Mouse (Mus musculus) kidney, embryonic 16.5 days (tissue): ENCODE results near the gene Nrxn3. TPM values are rescaled to one million over a fixed set of nuclear protein-coding genes. Genes with fewer than 3 reads are reported as not detected.

ENCODE experiments used
- ATAC-seq: fragments of 200-750 bp; cut with Nextera tagmentation; 2 replicates; pipeline ENCODE4 v1.8.0; 2017; ENCODE audit warnings: moderate TSS enrichment; ENCODE audit not compliant: low FRiP score, low TSS enrichment
- H3K27ac ChIP-seq: fragments of 300-500 bp; sonication (generic); 2 replicates; pipeline ENCODE4 v1.5.1; 2014; ENCODE audit warnings: low read length
- H3K27me3 ChIP-seq: fragments of 300-500 bp; sonication (generic); 2 replicates; pipeline ENCODE4 v1.6.1; 2014; ENCODE audit warnings: low read length, control low read depth, mixed read lengths; ENCODE audit not compliant: insufficient read depth
- H3K36me3 ChIP-seq: fragments of 300-500 bp; sonication (generic); 2 replicates; pipeline ENCODE4 v1.6.1; 2014; ENCODE audit warnings: low read length, control low read depth, mixed read lengths; ENCODE audit not compliant: insufficient read depth
- H3K4me1 ChIP-seq: fragments of 300-500 bp; sonication (generic); 2 replicates; pipeline ENCODE4 v1.6.1; 2014; ENCODE audit warnings: low read length, control low read depth, mixed read lengths; ENCODE audit not compliant: insufficient read depth
- H3K4me2 ChIP-seq: fragments of 300-500 bp; sonication (generic); replicated peaks from 2 replicates; pipeline ENCODE4 v1.6.1; 2014; ENCODE audit warnings: low read depth, low read length
- H3K4me3 ChIP-seq: fragments of 300-500 bp; sonication (generic); 2 replicates; pipeline ENCODE4 v1.5.1; 2014; ENCODE audit warnings: mild to moderate bottlenecking, low read length
- H3K9ac ChIP-seq: fragments of 300-500 bp; sonication (generic); replicated peaks from 2 replicates; pipeline ENCODE4 v1.6.1; 2014; ENCODE audit warnings: low read length
- H3K9me3 ChIP-seq: fragments of 300-500 bp; sonication (generic); 2 replicates; pipeline ENCODE4 v1.6.1; 2016; ENCODE audit warnings: low read length, control low read depth
- WGBS: fragments of 180-500 bp; shearing (Covaris S2); extraction: QIAGEN DNeasy Blood & Tissue Kit; methylation state at CpG from one replicate; pipeline ENCODE4 v1.1.7; 2014; 5-methylcytosine and 5-hydroxymethylcytosine counted together
- polyA plus RNA-seq: library from polyadenylated mRNA; unstranded; fragments of >200 nt; fragmentation: Nextera tagmentation; extraction: Ambion mirVana; gene quantifications from 2 replicates; pipeline ENCODE4 v1.2.1, GENCODE M21; 2015

The Nrxn3 gene
- polyA plus RNA-seq, 1 experiment from 2014 or later = 5.1 TPM

DNA sequence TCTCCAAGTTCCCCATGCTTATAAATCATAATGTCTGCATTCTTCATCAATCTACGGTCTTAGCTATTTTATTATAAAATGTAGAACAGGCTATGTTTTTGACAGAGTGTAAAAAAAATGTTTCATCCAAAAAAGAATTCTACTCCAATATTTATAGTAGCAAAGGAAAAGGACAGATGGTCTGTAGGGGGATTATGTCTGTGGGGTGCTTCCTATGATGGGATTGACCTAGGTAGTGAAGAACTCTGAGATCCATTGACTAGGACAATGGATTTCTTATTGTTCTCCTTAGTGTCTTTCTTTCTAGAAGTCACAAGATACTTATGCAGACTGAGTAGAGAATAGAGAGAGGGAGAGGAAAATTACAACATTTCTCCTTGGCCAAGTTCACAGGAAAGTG is 1161.9 kb downstream of the Nrxn3 start:
- no peak for ATAC-seq
- 90% methylated on average over 1 of the region's 1 CpGs for WGBS
- Histone ChIP-seq H3K9me3 (no peaks in the 10 kb centered on the region), H3K27ac (no peak overlapping the region), H3K27me3 (no peaks in the 10 kb centered on the region), H3K36me3 (no peaks in the 10 kb centered on the region), H3K9ac (no peak overlapping the region), H3K4me3 (no peak overlapping the region), H3K4me2 (no peak overlapping the region), H3K4me1 (no peaks in the 10 kb centered on the region)

DNA sequence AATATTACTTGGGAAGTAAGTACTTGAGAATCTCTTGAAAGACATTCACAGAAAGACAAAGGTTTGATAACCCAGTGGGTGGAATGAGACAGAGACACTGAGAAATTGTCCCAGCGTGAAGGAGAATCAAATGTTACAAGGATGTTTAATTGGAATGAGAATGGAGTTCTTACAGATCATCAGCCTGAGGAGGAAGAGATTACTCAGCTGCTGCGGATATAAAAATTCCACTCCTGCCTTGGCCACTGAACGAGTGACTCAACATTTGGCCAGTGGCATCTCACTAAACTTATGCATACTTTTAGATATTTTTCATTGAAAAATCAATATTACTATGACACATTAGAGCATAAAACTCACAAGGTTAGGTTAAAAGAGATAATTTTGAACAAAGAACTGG is 1166.0 kb downstream of the Nrxn3 start:
- Histone ChIP-seq H3K36me3 (no peaks in the 10 kb centered on the region), H3K4me1 (no peaks in the 10 kb centered on the region), H3K9ac (no peak overlapping the region), H3K27ac (no peak overlapping the region), H3K4me2 (no peak overlapping the region), H3K27me3 (no peaks in the 10 kb centered on the region), H3K9me3 (no peaks in the 10 kb centered on the region), H3K4me3 (no peak overlapping the region)
- no peak for ATAC-seq
- 76% methylated on average over 3 of the region's 3 CpGs for WGBS

DNA sequence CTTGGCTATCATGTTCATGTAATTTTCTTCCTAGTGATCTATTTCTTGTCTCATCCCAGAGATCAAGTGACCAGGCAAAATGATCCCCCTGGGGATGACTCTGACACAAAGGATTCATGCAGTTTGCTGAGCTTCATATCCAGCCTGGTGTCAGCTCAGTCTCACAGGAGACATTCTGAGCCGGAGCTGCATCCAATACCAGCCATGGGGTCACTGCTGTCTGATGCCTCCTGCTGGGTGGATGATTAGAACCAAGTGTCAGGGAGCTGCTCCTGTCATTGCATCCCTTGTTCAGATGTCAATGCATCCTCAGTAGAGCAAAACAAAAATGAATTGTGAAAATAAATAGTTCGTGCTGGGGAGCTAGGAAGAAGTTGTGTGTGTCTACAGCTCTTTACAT is 1174.2 kb downstream of the Nrxn3 start:
- 56% methylated on average over 2 of the region's 2 CpGs for WGBS
- H3K9ac ChIP-seq = no peak overlapping the region
- H3K4me1 ChIP-seq = no peaks in the 10 kb centered on the region
- no peak overlapping the region for H3K4me2 ChIP-seq
- no peak for ATAC-seq
- H3K27ac ChIP-seq = no peak overlapping the region
- no peaks in the 10 kb centered on the region for H3K9me3 ChIP-seq
- no peaks in the 10 kb centered on the region for H3K36me3 ChIP-seq
- H3K27me3 ChIP-seq = no peaks in the 10 kb centered on the region
- H3K4me3 ChIP-seq = no peak overlapping the region

DNA sequence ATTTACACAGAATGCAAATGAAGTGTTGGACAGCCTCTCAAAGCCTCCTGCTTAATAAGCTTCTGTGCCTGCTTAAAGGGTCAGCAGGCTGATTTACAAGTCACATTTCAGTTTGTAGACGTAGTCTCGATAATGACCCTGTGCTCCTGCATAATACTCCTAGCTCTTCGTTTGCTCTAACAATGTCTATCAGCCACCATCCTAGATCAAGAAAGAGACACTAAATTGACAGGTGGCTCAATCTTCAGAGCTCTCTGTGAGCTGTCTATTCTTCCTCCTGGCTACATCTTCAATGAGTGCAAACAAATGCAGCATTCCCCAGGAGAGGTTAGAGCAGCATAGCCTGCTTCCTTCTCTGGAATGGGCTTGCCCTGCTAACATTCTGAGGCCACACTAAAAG is 1186.9 kb downstream of the Nrxn3 start:
- no peak for ATAC-seq

DNA sequence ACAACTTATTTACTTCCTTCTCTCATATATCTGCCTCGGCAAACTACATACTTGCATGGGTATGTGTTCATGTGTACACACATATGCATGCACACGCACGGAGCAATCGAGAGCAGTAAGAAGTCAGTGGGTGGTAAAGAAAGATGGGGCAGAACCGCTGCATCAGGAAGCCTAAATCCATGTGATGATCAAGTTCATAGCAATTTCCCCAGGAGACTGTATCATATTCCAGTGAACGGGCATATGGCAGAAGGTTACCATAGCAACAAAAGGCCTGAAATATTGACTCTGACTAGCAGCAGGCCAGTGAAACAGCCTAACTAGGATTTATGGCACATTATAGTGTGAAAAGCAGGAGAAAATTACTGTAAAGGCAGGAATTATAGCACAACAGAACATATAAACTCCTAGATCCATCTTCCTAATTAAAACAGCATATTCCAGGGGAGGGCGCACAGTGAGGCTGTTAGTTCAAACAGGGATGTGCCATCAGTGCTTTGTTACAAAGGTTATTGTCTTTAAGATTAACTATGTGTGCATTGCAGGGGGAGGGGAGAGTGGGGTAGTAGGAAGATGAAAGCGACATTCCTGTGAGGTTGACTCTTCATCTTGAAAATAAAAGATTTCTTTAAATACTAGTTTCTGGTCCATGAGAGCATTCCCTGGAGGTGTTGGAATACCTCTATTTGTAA is 1195.6 kb downstream of the Nrxn3 start:
- Histone ChIP-seq H3K4me3 (no peak overlapping the region), H3K4me2 (no peak overlapping the region), H3K9ac (no peak overlapping the region), H3K9me3 (no peaks in the 10 kb centered on the region), H3K27ac (no peak overlapping the region), H3K27me3 (no peaks in the 10 kb centered on the region), H3K4me1 (no peaks in the 10 kb centered on the region), H3K36me3 (no peaks in the 10 kb centered on the region)
- no peak for ATAC-seq
- WGBS = 73% methylated on average over 8 of the region's 8 CpGs

More for the DNA sequence above, 1186.9 kb downstream of the Nrxn3 start:
- Histone ChIP-seq H3K36me3 (no peaks in the 10 kb centered on the region), H3K4me2 (no peak overlapping the region), H3K27me3 (no peaks in the 10 kb centered on the region), H3K4me1 (no peaks in the 10 kb centered on the region), H3K27ac (no peak overlapping the region), H3K9ac (no peak overlapping the region), H3K9me3 (no peaks in the 10 kb centered on the region), H3K4me3 (no peak overlapping the region)
- 66% methylated on average over 3 of the region's 3 CpGs for WGBS

DNA sequence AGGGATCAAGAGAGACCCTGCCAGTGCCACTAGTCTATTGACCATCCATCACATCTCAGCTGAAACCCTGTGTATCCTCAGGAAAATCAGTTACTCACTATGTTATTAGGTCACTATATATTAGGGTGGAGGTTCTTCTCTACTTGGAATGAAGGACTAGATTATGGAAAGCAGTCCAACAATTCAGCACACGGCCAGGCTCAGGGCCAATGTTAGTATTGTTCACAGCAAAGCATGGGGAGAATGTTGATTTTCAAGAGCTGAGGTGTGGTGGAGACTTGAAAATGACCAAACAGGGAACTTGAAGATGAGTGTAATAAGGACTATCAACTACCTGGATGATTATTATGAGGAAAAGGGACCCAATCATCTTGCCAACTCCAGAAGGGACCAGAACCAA is 1209.7 kb downstream of the Nrxn3 start:
- Histone ChIP-seq H3K27ac (no peak overlapping the region), H3K36me3 (no peaks in the 10 kb centered on the region), H3K4me2 (no peak overlapping the region), H3K4me3 (no peak overlapping the region), H3K9ac (no peak overlapping the region), H3K27me3 (no peaks in the 10 kb centered on the region), H3K9me3 (no peaks in the 10 kb centered on the region), H3K4me1 (no peaks in the 10 kb centered on the region)
- no peak for ATAC-seq
- WGBS = 83% methylated on average over 1 of the region's 1 CpGs

GRCm38 (mm10) chr12:89933630-89934029 is 1211.0 kb downstream of the Nrxn3 start:
- H3K4me1 ChIP-seq = no peaks in the 10 kb centered on the region
- 86% methylated on average over 5 of the region's 5 CpGs for WGBS
- no peak overlapping the region for H3K4me2 ChIP-seq
- H3K9ac ChIP-seq = no peak overlapping the region
- H3K36me3 ChIP-seq = no peaks in the 10 kb centered on the region
- H3K9me3 ChIP-seq = no peaks in the 10 kb centered on the region
- H3K27me3 ChIP-seq = no peaks in the 10 kb centered on the region
- H3K27ac ChIP-seq = no peak overlapping the region
- ATAC-seq = no peak
- no peak overlapping the region for H3K4me3 ChIP-seq

DNA sequence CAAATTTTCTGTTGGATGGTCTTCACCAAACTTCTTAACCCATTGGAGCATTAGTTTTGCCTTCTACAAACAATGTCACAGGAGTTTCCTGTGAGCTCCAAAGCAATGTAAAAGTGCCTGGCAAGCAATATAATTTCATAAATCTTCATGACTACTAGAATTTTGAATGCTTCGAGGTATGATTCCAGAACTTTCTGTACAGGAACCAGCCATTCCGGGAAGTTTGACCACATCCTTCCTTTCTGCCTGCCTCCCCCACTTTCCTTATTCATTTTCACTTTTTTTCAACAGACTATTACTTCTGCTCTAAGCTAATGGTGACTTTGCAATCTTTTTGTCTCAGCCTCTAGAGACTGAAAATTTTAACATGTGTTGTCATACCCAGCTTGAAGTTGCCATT is 1218.1 kb downstream of the Nrxn3 start:
- Histone ChIP-seq H3K27me3 (no peaks in the 10 kb centered on the region), H3K36me3 (no peaks in the 10 kb centered on the region), H3K27ac (no peak overlapping the region), H3K9ac (no peak overlapping the region), H3K4me2 (no peak overlapping the region), H3K4me1 (no peaks in the 10 kb centered on the region), H3K9me3 (no peaks in the 10 kb centered on the region), H3K4me3 (no peak overlapping the region)
- ATAC-seq = no peak
- WGBS = 69% methylated on average over 2 of the region's 2 CpGs

DNA sequence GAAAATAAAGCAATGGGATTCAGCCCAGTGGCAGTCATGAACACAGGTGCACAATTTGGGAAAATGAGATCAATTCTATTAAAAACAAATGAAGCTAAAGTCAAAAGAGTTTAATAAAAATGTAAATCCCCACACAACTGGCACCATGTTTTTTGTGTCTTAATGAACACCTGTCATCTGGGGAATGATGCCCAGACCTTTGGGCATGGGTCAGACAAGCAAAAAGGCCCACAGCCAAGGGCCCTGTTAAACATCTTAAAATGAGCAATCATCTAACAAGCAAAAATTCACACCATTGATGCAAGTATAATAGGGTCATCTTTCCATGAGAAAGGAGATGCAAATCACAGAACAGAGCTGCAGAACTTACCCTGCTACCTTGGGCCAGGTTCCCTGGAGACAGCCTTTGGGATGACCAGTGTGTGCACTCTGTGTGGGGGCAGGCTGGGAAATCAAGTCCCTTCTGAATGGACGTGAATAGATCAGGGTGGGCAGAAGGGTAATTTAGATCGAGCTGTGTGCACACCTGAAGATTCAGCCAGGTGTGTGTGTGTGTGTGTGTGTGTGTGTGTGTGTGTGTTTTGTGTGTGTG is 1223.3 kb downstream of the Nrxn3 start:
- Histone ChIP-seq H3K4me2 (no peak overlapping the region), H3K27me3 (no peaks in the 10 kb centered on the region), H3K9me3 (no peaks in the 10 kb centered on the region), H3K36me3 (no peaks in the 10 kb centered on the region), H3K4me1 (no peaks in the 10 kb centered on the region), H3K27ac (no peak overlapping the region), H3K9ac (no peak overlapping the region), H3K4me3 (no peak overlapping the region)
- ATAC-seq = no peak
- 72% methylated on average over 2 of the region's 2 CpGs for WGBS

DNA sequence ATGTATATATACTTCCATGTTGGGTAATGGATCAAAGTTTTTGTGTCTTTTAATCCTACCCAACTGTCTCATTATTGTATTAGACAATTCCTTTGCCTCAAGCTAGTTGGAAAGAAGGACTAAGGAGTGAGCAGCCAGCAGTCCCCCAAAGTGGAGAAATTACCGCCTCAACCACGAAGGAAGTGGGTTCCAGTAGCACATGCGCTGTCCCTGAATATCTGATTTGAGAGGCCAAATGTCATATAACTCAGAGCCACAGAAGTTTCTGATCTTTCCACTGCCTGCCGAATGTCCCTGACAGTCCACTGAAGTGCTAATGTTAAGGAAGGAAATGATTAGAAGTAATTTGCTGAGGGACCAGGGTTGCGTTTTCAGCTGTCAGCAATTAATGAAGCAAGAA is 1223.8 kb downstream of the Nrxn3 start:
- Histone ChIP-seq H3K9ac (no peak overlapping the region), H3K27ac (no peak overlapping the region), H3K4me2 (no peak overlapping the region), H3K4me3 (no peak overlapping the region), H3K9me3 (no peaks in the 10 kb centered on the region), H3K27me3 (no peaks in the 10 kb centered on the region), H3K36me3 (no peaks in the 10 kb centered on the region), H3K4me1 (no peaks in the 10 kb centered on the region)
- 38% methylated on average over 5 of the region's 5 CpGs for WGBS
- no peak for ATAC-seq
